Mouse (Mus musculus) heart, embryonic 15.5 days (tissue): Measurements from ENCODE around the gene Spata13. TPM values are rescaled to one million over a fixed set of nuclear protein-coding genes. Genes with fewer than 3 reads are reported as not detected.

Experiments
- ATAC-seq: fragments of 200-750 bp; cut with Nextera tagmentation; replicated peaks from 2 replicates; pipeline ENCODE4 v1.8.0; 2017; ENCODE audit warnings: low read depth, moderate TSS enrichment; ENCODE audit not compliant: insufficient number of reproducible peaks, insufficient read depth, low FRiP score
- H3K27ac ChIP-seq: fragments of 300-500 bp; sonication (generic); 2 replicates; pipeline ENCODE4 v1.5.1; 2015; ENCODE audit warnings: mild to moderate bottlenecking, inconsistent platforms
- H3K27me3 ChIP-seq: fragments of 300-500 bp; sonication (generic); 2 replicates; pipeline ENCODE4 v1.6.1; 2015; ENCODE audit warnings: inconsistent platforms
- H3K36me3 ChIP-seq: fragments of 300-500 bp; sonication (generic); 2 replicates; pipeline ENCODE4 v1.6.1; 2015; ENCODE audit warnings: mild to moderate bottlenecking, inconsistent platforms
- H3K4me1 ChIP-seq: fragments of 300-500 bp; sonication (generic); replicated peaks from 2 replicates; pipeline ENCODE4 v1.6.1; 2015; ENCODE audit warnings: inconsistent platforms
- H3K4me2 ChIP-seq: fragments of 300-500 bp; sonication (generic); 2 replicates; pipeline ENCODE4 v1.6.1; 2015; ENCODE audit warnings: inconsistent platforms, mild to moderate bottlenecking, moderate library complexity
- H3K4me3 ChIP-seq: fragments of 300-500 bp; sonication (generic); 2 replicates; pipeline ENCODE4 v1.5.1; 2015; ENCODE audit warnings: mild to moderate bottlenecking, inconsistent platforms
- H3K9ac ChIP-seq: fragments of 300-500 bp; sonication (generic); 2 replicates; pipeline ENCODE4 v1.6.1; 2015; ENCODE audit warnings: mild to moderate bottlenecking, inconsistent platforms
- H3K9me3 ChIP-seq: fragments of 300-500 bp; sonication (generic); replicated peaks from 2 replicates; pipeline ENCODE4 v1.6.1; 2016; ENCODE audit warnings: inconsistent platforms
- WGBS: fragments of 180-500 bp; shearing (Covaris S2); methylation state at CpG from one replicate; pipeline ENCODE4 v1.1.7; 2015; ENCODE audit warnings: mixed read lengths; 5-methylcytosine and 5-hydroxymethylcytosine counted together
- polyA plus RNA-seq: library from polyadenylated mRNA; unstranded; fragments of >200 nt; fragmentation: Nextera tagmentation; extraction: Ambion mirVana; gene quantifications from 2 replicates; pipeline ENCODE4 v1.2.1, GENCODE M21; 2015

Spata13 gene
- polyA plus RNA-seq, 1 experiment from 2014 or later, result 14.9 TPM

GRCm38 (mm10) chr14:60641120-60641519 lies 7.3 kb downstream of the Spata13 start:
- Histone ChIP-seq H3K4me1 (peaks cover under 1% of the 10 kb centered on the region), H3K9ac (no peak overlapping the region), H3K4me3 (no peak overlapping the region), H3K36me3 (no peaks in the 10 kb centered on the region), H3K27ac (no peak overlapping the region), H3K9me3 (no peaks in the 10 kb centered on the region), H3K27me3 (peaks cover 13% of the 10 kb centered on the region), H3K4me2 (no peak overlapping the region)
- no peak for ATAC-seq
- 82% methylated on average over 6 of the region's 6 CpGs for WGBS

- ATAC-seq, result no peak
- WGBS, result 85% methylated on average over 1 of the region's 1 CpGs
- Histone ChIP-seq H3K27me3 (peaks cover 4% of the 10 kb centered on the region; the same call in 1 of the 2 replicates), H3K4me2 (no peak overlapping the region), H3K9ac (no peak overlapping the region), H3K9me3 (no peaks in the 10 kb centered on the region), H3K27ac (no peak overlapping the region), H3K4me3 (no peak overlapping the region), H3K36me3 (no peaks in the 10 kb centered on the region), H3K4me1 (no peaks in the 10 kb centered on the region; the same call in 1 of the 2 replicates)
These were observed 8.3 kb downstream of the Spata13 start for GRCm38 (mm10) chr14:60642131-60642530.

DNA sequence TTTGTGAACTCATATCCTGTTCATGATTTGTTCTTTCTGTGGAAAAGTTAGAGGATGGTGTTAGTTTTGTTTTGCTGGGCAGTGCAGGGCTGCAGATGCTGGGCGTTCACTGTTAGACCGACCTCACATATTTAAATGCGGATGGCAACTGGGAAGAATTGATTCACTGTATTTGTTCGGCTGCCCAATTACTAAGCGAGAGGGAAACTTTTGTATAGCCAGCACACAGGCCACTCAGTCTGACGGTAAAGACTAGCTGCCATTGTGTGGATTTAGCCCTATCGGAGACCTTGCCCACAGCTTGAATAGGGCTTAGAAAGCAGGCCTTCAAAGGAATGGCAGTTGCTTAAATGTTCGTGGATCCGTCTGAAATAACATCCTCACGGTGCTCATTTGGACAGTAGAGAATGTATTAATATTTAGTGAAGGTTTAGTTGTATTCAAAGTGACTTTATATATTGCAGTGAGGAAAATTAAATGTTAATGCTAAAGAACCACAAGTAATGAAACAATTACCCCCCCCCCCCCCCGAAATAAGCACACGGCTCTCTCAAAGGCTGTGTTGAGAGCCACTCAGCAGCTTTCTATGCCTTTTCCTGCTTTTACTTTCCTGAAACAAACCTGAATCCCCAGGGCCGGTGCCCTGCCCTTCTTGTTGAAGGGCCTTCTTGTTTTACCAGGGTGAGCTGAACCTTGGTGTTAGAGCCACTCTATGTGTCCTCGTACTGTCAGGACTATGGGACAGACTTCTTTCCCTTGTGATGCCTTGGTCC lies 9.5 kb downstream of the Spata13 start:
- no peak overlapping the region for H3K9ac ChIP-seq
- no peak overlapping the region for H3K27ac ChIP-seq
- ATAC-seq, result no peak
- H3K4me2 ChIP-seq, result no peak overlapping the region
- no peaks in the 10 kb centered on the region; the same call in 1 of the 2 replicates for H3K4me1 ChIP-seq
- H3K27me3 ChIP-seq, result no peaks in the 10 kb centered on the region
- H3K4me3 ChIP-seq, result no peak overlapping the region
- 84% methylated on average over 14 of the region's 14 CpGs for WGBS
- H3K9me3 ChIP-seq, result no peaks in the 10 kb centered on the region
- H3K36me3 ChIP-seq, result no peaks in the 10 kb centered on the region

- no peak for ATAC-seq
These were observed 12.6 kb downstream of the Spata13 start for GRCm38 (mm10) chr14:60646373-60646772.

GRCm38 (mm10) chr14:60647885-60648284 lies 14.1 kb downstream of the Spata13 start:
- ATAC-seq, result no peak
- H3K4me3 ChIP-seq, result no peak overlapping the region
- H3K27ac ChIP-seq, result no peak overlapping the region
- no peaks in the 10 kb centered on the region; the same call in 1 of the 2 replicates for H3K4me1 ChIP-seq
- H3K27me3 ChIP-seq, result no peaks in the 10 kb centered on the region
- no peak overlapping the region for H3K4me2 ChIP-seq
- no peak overlapping the region for H3K9ac ChIP-seq
- no peaks in the 10 kb centered on the region for H3K36me3 ChIP-seq
- H3K9me3 ChIP-seq, result no peaks in the 10 kb centered on the region
- WGBS, result 83% methylated on average over 7 of the region's 7 CpGs

More at GRCm38 (mm10) chr14:60646373-60646772, 12.6 kb downstream of the Spata13 start:
- 60% methylated on average over 5 of the region's 5 CpGs for WGBS
- Histone ChIP-seq H3K27me3 (no peaks in the 10 kb centered on the region), H3K4me1 (no peaks in the 10 kb centered on the region; the same call in 1 of the 2 replicates), H3K9ac (no peak overlapping the region), H3K36me3 (no peaks in the 10 kb centered on the region), H3K4me2 (no peak overlapping the region), H3K9me3 (no peaks in the 10 kb centered on the region), H3K27ac (no peak overlapping the region), H3K4me3 (no peak overlapping the region)

GRCm38 (mm10) chr14:60648956-60649355 lies 15.2 kb downstream of the Spata13 start:
- Histone ChIP-seq H3K27ac (no peak overlapping the region), H3K9ac (no peak overlapping the region), H3K4me2 (no peak overlapping the region), H3K4me1 (no peaks in the 10 kb centered on the region; the same call in 1 of the 2 replicates), H3K36me3 (no peaks in the 10 kb centered on the region), H3K4me3 (no peak overlapping the region), H3K9me3 (no peaks in the 10 kb centered on the region), H3K27me3 (no peaks in the 10 kb centered on the region)
- no peak for ATAC-seq
- 93% methylated on average over 1 of the region's 1 CpGs for WGBS

GRCm38 (mm10) chr14:60653184-60653583 lies 19.4 kb downstream of the Spata13 start:
- no peak overlapping the region for H3K4me2 ChIP-seq
- WGBS, result 76% methylated on average over 4 of the region's 4 CpGs
- ATAC-seq, result no peak

GRCm38 (mm10) chr14:60653977-60654376 lies 20.2 kb downstream of the Spata13 start:
- no peaks in the 10 kb centered on the region for H3K9me3 ChIP-seq
- no peak overlapping the region for H3K27ac ChIP-seq
- no peak overlapping the region for H3K4me3 ChIP-seq
- no peaks in the 10 kb centered on the region for H3K36me3 ChIP-seq
- 57% methylated on average over 5 of the region's 5 CpGs for WGBS
- no peak overlapping the region for H3K9ac ChIP-seq
- peaks cover 8% of the 10 kb centered on the region for H3K4me1 ChIP-seq
- H3K27me3 ChIP-seq, result no peaks in the 10 kb centered on the region
- no peak for ATAC-seq
- H3K4me2 ChIP-seq, result no peak overlapping the region

More at GRCm38 (mm10) chr14:60653184-60653583, 19.4 kb downstream of the Spata13 start:
- Histone ChIP-seq H3K27me3 (no peaks in the 10 kb centered on the region), H3K9me3 (no peaks in the 10 kb centered on the region), H3K27ac (no peak overlapping the region), H3K36me3 (no peaks in the 10 kb centered on the region), H3K9ac (no peak overlapping the region), H3K4me1 (peaks cover 8% of the 10 kb centered on the region), H3K4me3 (no peak overlapping the region)

GRCm38 (mm10) chr14:60654708-60655107 lies 20.9 kb downstream of the Spata13 start:
- WGBS, result 85% methylated on average over 11 of the region's 11 CpGs
- Histone ChIP-seq H3K36me3 (no peaks in the 10 kb centered on the region), H3K4me1 (peaks cover 8% of the 10 kb centered on the region), H3K9ac (no peak overlapping the region), H3K27me3 (no peaks in the 10 kb centered on the region), H3K27ac (no peak overlapping the region), H3K4me2 (no peak overlapping the region), H3K9me3 (no peaks in the 10 kb centered on the region), H3K4me3 (no peak overlapping the region)
- no peak for ATAC-seq

- no peak; the same call in 1 of the 2 replicates for ATAC-seq
- H3K36me3 ChIP-seq, result no peaks in the 10 kb centered on the region
- no peak overlapping the region for H3K9ac ChIP-seq
- no peaks in the 10 kb centered on the region for H3K9me3 ChIP-seq
- H3K4me1 ChIP-seq, result peaks cover 8% of the 10 kb centered on the region
- H3K27ac ChIP-seq, result no peak overlapping the region
- H3K4me3 ChIP-seq, result no peak overlapping the region
- no peak overlapping the region for H3K4me2 ChIP-seq
- WGBS, result 62% methylated on average over 15 of the region's 15 CpGs
- H3K27me3 ChIP-seq, result no peaks in the 10 kb centered on the region
These were observed 22.3 kb downstream of the Spata13 start for GRCm38 (mm10) chr14:60655941-60656700.

DNA sequence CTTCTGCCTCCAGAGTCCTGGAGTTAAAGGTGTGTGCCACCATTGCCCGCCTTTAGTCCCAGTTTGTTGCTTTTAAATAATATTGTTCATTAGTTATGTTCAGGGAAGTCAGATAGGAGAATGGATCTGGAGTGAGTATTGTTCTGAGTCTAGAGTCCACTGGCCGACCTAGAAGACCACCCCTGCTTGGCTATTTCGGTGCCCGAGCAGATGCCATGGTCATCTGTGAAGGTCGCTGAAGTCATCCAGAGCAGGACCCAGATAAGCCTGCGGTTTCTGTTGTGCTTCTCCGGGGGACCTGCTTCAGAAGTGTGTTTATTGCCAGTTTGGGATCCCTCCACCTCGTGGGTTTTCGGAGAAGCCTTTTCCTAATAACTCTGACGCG lies 22.9 kb downstream of the Spata13 start:
- Histone ChIP-seq H3K36me3 (no peaks in the 10 kb centered on the region), H3K27me3 (no peaks in the 10 kb centered on the region), H3K4me3 (no peak overlapping the region), H3K4me2 (no peak overlapping the region), H3K9ac (no peak overlapping the region), H3K9me3 (no peaks in the 10 kb centered on the region), H3K27ac (no peak overlapping the region), H3K4me1 (peaks cover 8% of the 10 kb centered on the region)
- 63% methylated on average over 11 of the region's 11 CpGs for WGBS
- ATAC-seq, result no peak
